Mouse (Mus musculus): Measurements from ENCODE around the gene Agap3.
A peak's percentile ranks its signal among the peaks of the same experiment; 100 is the strongest.

Agap3 gene

GRCm38 (mm10) chr5:24475476-24476241 is 23.7 kb downstream of the Agap3 start:
- no peak for DNase-seq

DNA sequence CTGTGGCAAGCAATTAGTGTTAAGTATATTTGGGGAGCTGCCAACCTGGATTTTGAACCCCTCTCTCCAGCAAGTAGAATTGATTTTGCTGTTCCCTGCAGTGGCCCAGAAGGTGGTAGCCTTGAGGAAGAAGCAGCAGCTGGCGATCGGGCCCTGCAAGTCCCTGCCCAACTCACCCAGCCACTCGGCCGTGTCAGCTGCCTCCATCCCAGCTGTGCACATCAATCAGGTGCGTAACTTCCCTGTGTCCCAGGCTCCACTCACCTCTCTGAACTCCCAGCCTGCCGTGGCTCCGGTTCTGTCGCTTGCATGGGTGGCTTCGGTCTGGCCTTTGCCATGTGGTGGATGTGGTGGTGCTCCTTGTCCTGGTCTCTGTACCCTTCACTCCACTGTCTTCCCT is 25.9 kb downstream of the Agap3 start:
- no peak for DNase-seq

- DNase-seq, result peak; percentile 76
Measured at GRCm38 (mm10) chr5:24481647-24482046, 29.7 kb downstream of the Agap3 start.

- no peak for DNase-seq
Measured at GRCm38 (mm10) chr5:24482247-24483079, 30.5 kb downstream of the Agap3 start.

GRCm38 (mm10) chr5:24483326-24483725 is 31.3 kb downstream of the Agap3 start:
- DNase-seq, result peak; percentile 64

- DNase-seq, result no peak
Measured at GRCm38 (mm10) chr5:24484963-24485362, 33.0 kb downstream of the Agap3 start.

GRCm38 (mm10) chr5:24486097-24486496 is 34.1 kb downstream of the Agap3 start:
- peak; percentile 90 for DNase-seq

DNA sequence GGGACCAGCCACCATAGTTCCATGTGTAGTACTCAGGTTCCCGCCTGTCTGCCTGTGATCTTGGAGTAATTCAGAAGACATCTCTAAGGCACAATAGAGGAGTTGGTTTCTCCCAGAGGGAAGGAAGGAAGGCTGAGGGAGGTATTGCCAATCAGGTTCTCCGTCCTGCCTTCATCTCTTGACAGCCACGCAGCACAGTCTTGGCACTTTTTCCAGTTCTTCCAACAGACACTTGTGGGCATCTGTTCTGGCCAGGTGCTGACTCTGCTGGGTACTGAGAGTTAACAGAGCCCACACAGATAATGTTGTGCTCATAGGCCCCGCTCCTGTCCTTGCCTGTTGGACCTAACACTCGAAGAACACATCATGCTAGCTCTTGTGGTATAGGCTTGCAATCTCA is 34.8 kb downstream of the Agap3 start:
- DNase-seq, result no peak

- DNase-seq, result no peak
Measured at GRCm38 (mm10) chr5:24490413-24490920, 38.5 kb downstream of the Agap3 start.

DNA sequence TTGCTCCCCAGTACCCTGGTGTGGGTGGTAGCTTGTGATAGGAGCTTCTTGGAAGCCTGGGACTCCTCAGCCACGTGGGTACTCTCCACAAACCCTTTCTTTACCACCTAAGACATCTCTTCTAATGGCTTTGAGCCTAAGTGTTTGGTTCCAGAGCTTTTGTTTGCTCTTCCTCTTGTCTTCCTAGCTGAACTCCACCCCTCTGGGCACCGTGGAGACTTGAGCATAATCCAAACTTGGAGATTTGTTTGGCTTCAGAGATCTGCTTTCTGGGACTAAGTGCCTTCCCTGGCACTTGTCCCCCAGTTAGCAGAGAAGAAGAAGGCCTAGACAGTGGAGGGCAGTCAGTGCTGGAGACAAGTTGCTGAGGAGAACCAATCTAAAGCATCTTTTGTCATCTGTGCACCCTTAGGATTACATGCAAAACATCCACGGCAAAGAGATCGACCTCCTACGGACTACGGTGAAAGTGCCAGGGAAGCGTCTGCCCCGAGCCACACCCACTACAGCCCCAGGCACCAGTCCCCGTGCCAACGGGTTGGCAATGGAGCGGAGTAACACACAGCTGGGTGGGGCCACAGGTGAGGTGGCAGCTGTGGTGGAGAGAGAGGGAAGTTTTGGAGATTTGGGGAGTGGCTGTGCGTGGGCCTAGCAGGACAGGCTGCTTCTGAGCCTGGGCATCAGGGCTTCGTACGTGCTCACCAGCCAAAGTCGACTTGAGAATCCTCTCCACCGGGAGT is 40.7 kb downstream of the Agap3 start:
- no peak for DNase-seq

DNA sequence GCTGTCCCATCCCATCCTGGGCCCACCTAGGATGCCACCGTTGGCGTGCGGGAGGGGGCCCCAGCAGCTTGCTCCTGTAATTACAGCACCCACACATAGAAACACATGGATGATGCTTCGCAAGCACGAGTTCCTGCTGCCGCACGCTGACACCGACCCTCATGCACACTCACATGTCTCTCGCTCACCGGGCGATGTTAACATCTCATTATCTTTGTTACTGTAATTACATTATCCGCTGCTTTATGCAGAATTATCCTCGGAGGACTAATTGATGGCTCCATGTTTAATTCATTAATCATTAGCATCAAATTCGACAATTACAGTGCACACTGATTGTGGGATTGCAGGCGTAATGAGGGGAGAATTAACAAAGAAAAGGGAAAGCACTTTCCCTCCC is 43.0 kb downstream of the Agap3 start:
- no peak for DNase-seq

DNA sequence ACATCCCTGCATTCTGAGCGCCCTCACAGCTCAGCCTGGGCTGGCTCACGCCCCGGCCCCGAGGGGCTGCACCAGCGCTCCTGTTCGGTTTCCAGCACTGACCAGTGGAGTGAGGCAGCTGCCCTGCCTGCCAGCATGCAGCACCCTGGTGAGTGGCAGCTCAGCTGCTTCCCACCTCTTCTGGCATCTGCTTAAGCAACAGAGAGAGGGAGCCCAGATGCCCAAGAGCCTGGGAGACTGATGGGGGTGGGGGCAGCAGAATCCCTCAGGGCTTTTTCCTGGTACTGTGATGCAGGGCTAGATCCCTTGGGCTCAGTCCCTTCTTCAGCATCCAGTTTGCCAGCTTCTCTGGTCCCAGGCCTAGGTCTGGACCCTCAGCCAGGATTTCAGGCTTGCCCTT is 44.8 kb downstream of the Agap3 start:
- DNase-seq, result no peak

DNA sequence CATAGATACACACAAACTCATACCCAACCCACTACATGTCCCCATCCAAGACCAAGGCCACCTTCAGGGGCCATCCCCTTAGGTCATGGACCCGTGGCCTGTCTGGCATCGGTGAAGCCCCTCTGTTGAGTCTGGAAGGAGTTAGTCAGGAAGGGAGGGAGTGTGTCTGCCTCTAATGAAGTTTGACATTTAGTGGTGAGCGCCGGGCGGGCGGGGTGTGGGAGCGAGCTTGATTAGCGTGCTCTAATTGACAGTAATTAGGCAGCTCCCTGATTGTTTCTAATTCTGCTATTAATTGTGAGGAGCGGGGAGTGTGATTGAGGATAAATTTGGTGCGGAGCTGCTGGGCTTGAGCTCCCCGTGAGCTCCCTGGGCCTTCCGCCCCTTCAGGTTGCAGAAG is 45.5 kb downstream of the Agap3 start:
- no peak for DNase-seq

- DNase-seq, result no peak
Measured at GRCm38 (mm10) chr5:24499113-24499512, 47.1 kb downstream of the Agap3 start.

DNA sequence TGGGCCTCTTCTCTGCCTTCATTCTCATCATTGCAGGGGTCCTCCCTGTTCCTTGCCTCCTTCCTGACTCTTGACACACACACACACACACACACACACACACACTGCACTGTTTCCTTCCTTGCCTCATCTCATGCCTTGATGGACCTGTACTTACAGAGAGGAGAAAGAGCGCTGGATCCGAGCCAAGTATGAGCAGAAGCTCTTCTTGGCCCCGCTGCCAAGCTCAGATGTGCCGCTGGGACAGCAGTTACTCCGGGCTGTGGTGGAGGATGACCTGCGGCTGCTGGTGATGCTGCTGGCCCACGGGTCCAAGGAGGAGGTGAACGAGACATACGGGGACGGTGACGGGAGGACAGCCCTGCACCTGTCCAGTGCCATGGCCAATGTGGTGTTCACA is 48.9 kb downstream of the Agap3 start:
- no peak for DNase-seq

DNA sequence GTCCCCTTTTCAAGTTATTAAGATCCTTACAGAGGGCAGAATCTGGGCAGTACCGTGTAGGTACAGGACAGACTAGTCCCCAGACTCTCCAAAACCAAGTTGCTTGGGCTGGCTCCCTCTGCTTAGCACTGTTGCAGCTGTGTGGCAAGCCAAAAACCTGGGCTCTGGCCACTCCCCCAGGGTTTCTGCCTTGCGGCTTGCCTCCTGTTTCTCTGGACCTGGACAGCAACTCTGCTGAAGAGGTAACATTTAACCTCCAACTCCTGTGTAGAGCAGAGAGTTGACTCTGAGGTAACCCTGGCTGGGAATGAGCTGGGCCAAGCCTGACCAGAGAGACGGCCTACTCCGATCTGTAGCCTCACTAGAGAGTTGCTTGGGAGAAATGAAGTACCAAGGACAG is 50.8 kb downstream of the Agap3 start:
- DNase-seq, result no peak

DNA sequence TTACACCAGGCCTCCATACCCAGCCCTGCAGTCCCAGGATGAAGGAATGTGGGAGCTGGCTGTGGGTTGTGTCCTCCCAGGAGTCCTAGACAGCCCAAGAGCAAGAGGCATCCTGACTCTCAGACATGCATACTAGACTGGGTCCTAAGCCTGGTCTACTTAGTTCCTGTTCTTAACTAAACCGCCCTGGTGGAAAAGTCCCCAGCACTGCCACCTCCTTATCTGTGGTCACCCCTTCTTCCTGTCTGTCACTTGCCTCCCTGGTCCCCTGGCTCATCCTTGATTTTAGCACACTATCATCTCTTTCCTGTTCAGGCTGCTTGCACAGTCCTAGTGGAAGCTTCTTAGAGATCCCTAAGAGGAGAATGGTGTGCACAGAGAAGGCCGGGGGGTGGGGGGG is 53.5 kb downstream of the Agap3 start:
- DNase-seq, result no peak

DNA sequence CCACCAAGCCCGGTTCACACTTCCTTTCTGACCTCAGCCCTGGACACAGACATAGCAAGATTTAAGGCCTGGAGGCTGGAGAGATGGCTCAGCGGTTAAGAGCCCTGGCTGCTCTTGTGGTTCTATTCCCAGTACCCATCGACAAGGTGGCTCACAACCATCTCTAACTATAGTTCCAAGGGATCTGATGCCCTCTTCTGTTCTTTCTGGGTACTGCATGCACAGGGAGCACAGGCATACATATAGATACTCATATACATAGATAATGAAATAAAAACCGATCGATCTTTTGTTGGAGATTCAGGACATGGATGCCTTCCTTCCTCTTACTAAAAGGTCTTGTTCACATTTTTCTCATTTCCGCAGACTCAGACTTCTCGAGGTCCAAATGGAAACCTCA is 56.4 kb downstream of the Agap3 start:
- DNase-seq, result no peak

GRCm38 (mm10) chr5:24510635-24511034 is 58.7 kb downstream of the Agap3 start:
- DNase-seq, result peak; percentile 64

DNA sequence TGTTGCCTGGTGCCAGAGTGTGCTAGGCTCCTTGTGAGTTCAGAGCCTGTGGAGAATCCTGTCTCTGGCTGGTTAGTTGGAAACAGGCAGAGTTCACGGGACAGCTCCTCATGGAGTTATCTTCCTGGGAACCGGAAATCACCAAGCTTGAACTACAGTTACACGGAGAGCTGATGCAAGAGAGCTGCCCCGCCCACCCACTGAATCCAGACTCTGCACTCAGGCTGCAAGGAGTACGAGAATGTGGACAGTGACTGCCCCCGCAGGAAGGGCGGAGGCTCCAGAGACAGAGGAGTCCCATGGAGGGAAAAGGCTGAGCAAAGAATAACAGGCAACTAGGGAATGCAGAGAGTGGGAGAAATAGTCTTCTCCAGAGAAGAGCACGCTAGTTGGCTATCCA is 60.3 kb downstream of the Agap3 start:
- DNase-seq, result no peak

- no peak for DNase-seq
Measured at GRCm38 (mm10) chr5:24521366-24521765, 69.4 kb downstream of the Agap3 start.

DNA sequence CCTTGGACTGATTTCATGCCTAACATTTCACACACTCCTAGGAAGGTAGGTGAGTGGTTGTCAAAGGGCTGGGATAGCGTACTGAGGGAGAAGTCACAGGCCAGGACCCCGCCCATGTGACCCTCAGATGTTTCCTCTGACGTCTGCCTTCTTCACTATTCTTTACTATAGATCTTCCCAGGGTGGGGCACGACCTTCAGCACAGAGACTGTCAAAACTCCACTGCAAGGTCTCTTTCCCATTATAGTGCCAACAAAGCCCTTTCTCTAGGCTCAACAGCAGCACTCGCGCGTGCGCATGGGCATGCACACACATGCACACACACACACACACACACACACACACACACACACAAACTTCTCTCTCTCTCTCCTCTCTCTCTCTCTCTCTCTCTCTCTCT is 71.8 kb downstream of the Agap3 start:
- DNase-seq, result no peak

- DNase-seq, result no peak
Measured at GRCm38 (mm10) chr5:24524522-24524921, 72.5 kb downstream of the Agap3 start.

All from thymus, postnatal 4 days (tissue).